Mouse (Mus musculus): Measurements from ENCODE around the gene Cend1. TPM values are rescaled to one million over a fixed set of nuclear protein-coding genes. Genes with fewer than 3 reads are reported as not detected.

Cend1 gene
- total RNA-seq, 2 experiments from 2014 or later, result 0.80 to 1.3 TPM

DNA sequence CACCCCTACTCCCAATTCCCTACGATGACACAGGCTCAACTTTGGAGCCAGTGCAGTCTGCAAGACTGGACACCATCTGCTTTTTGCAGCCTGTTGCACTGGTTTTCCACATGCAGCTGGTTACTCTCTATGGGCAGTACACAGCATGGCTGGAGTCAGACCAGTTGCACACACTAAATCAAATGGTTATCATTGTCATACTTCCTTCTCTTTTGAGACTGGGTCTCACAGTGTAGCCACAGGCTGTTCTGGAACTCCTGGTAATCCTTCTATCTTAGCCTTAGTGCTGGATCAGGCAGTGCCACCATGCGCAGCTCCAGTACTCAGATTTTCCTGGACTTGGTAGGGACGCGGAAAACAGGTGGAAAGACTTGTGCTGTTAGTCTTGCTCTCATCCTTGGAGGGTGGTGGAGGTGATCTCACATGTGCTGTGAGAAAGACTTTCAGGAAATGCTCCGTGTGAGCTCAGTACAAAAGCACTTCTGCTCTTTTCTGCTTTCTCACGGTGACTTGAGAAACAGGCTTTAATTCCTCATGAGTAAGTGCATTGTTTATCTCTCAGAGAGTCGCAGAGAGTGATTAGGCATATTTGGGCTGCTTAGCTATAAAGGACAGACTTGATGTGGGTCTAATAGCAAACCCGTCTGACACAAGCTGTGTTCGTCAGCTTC is 36.6 kb downstream of the Cend1 start:
- no peak for DNase-seq

- DNase-seq, result peak; percentile 98
Observed at GRCm38 (mm10) chr7:141391625-141392551, 37.4 kb downstream of the Cend1 start, which contains the start of gene Taldo1. Gene Taldo1 (plus strand): TSS chr7:141392199.

- DNase-seq, result no peak
Observed at GRCm38 (mm10) chr7:141390326-141391259, 38.7 kb downstream of the Cend1 start.

DNA sequence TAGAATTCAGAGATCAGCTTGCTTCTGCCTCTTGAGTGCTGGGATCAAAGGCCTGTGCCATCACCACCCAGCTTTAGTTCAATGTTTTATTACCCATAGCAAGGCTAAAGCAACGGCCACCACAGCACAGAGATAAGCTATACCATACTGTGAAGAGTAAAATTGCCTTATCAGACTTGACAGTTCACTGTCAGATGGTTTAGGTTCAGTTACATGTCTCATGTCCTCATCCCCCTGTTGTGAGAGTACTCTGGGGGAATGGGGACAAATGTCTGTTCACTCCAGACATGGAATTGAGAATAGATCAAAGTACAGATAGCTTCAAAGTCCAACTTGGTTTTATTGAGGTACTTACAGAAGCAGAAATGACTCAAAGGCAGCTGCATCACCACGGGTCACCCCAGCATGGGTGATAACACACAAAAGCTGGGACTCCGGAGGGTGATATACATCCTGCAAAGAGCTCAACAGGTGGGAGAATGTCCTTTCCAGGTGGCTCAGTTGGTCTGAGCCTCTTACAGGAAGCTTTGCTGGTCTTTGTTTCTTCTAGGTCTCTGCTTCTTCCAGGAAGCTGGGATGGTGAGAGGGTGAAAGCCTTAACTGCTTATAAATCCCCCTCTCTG is 40.7 kb downstream of the Cend1 start:
- DNase-seq, result no peak

GRCm38 (mm10) chr7:141387807-141388486 is 41.3 kb downstream of the Cend1 start:
- no peak for DNase-seq

GRCm38 (mm10) chr7:141381068-141381835 is 48.0 kb downstream of the Cend1 start:
- DNase-seq, result no peak

DNA sequence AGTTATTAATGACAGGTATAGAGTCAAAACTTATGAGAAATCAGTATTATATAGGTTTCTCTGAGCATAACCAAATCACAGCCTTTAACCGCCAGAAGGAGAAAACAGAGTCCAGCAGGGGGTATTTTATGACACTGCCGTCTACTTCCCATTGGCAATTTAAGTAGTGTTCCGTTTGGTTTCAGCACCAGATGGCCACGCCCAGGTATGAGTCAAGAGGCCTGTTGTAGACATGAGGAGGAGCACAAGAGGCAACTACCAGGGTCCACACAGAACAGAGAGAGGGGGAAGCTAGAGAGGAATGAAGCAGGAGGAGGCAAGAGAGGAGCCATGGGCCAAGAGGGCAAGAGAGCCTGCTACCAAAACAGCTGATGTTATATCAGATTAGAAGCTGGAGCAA is 49.7 kb downstream of the Cend1 start:
- DNase-seq, result no peak

Other genes with a start within 250 kb of the Cend1 start
- 100 to 1,000 TPM in 1 of 2 experiments, 10 to 100 TPM in 1; 91.4 to 103 TPM for gene Hras, start 235.5 kb downstream of the Cend1 start, total RNA-seq (2021)
- gene Lrrc56, start 235.3 kb downstream of the Cend1 start, total RNA-seq (2021), result 1 to 10 TPM; 2.0 to 3.4 TPM
- gene Lmntd2, start 215.4 kb downstream of the Cend1 start, total RNA-seq (2021), result not detected
- under 1 TPM; 0.57 to 0.87 TPM for gene Rassf7, start 213.6 kb downstream of the Cend1 start, total RNA-seq (2021)
- gene Phrf1, start 200.7 kb downstream of the Cend1 start, total RNA-seq (2021), result 10 to 100 TPM; 33.7 to 34.8 TPM
- gene Irf7, start 163.0 kb downstream of the Cend1 start, total RNA-seq (2021), result 1 to 10 TPM; 2.3 to 3.1 TPM
- not detected for gene Cdhr5, start 152.7 kb downstream of the Cend1 start, total RNA-seq (2021)
- gene Sct, start 150.4 kb downstream of the Cend1 start, total RNA-seq (2021), result not detected
- not detected for gene Drd4, start 137.5 kb downstream of the Cend1 start, total RNA-seq (2021)
- gene Deaf1, start 101.8 kb downstream of the Cend1 start, total RNA-seq (2021), result 10 to 100 TPM; 11.7 to 12.6 TPM
- gene Tmem80, start 101.8 kb downstream of the Cend1 start, total RNA-seq (2021), result 10 to 100 TPM; 14.6 to 15.7 TPM
- 1 to 10 TPM; 1.7 to 3.0 TPM for gene Eps8l2, start 90.6 kb downstream of the Cend1 start, total RNA-seq (2021)
- 100 to 1,000 TPM; 106 to 141 TPM for gene Taldo1, start 37.3 kb downstream of the Cend1 start, total RNA-seq (2021)
- gene Gatd1, start 15.4 kb downstream of the Cend1 start, total RNA-seq (2021), result 10 to 100 TPM; 11.3 to 12.4 TPM
- 10 to 100 TPM; 45.6 to 59.1 TPM for gene Slc25a22, start 8.4 kb upstream of the Cend1 start, total RNA-seq (2021)
- gene Pidd1, start 14.5 kb upstream of the Cend1 start, total RNA-seq (2021), result under 1 TPM; 0.21 to 0.42 TPM
- 1,000 to 10,000 TPM in 1 of 2 experiments, 100 to 1,000 TPM in 1; 998 to 1,000 TPM for gene Rplp2, start 17.9 kb upstream of the Cend1 start, total RNA-seq (2021)
- gene Pnpla2, start 25.7 kb upstream of the Cend1 start, total RNA-seq (2021), result 100 to 1,000 TPM; 387 to 566 TPM
- 10 to 100 TPM; 22.5 to 23.3 TPM for gene Cracr2b, start 31.6 kb upstream of the Cend1 start, total RNA-seq (2021)
- gene Cd151, start 37.9 kb upstream of the Cend1 start, total RNA-seq (2021), result 100 to 1,000 TPM; 320 to 330 TPM
- 10 to 100 TPM; 82.3 to 97.7 TPM for gene Polr2l, start 45.6 kb upstream of the Cend1 start, total RNA-seq (2021)
- gene Tspan4, start 45.7 kb upstream of the Cend1 start, total RNA-seq (2021), result 10 to 100 TPM; 18.9 to 22.9 TPM
- gene Chid1, start 110.4 kb upstream of the Cend1 start, total RNA-seq (2021), result 10 to 100 TPM; 48.2 to 50.9 TPM
- 10 to 100 TPM; 60.7 to 60.8 TPM for gene Ap2a2, start 132.7 kb upstream of the Cend1 start, total RNA-seq (2021)
- gene Muc6, start 225.8 kb upstream of the Cend1 start, total RNA-seq (2021), result not detected

All from heart, adult 18-20 months (tissue).